Mouse (Mus musculus): Measurements from ENCODE around the gene AI661453. TPM values are rescaled to one million over a fixed set of nuclear protein-coding genes. Genes with fewer than 3 reads are reported as not detected.
A peak's percentile ranks its signal among the peaks of the same experiment; 100 is the strongest.

The AI661453 gene
- polyA plus RNA-seq, 1 experiment from 2014 or later = 2.8 TPM

- Histone ChIP-seq H3K4me1 (ENCODE audit: insufficient read depth, low read depth, low read length) (no peaks in the 10 kb centered on the region), H3K4me3 (ENCODE audit: low read depth, low read length) (no peak overlapping the region), H3K27ac (ENCODE audit: low read length) (no peak overlapping the region), H3K9ac (replicated peaks; ENCODE audit: low read depth) (no peak overlapping the region), H3K27me3 (replicated peaks; ENCODE audit: insufficient read depth, low read length) (no peaks in the 10 kb centered on the region), H3K9me3 (ENCODE audit: low read length) (no peaks in the 10 kb centered on the region), H3K36me3 (ENCODE audit: insufficient read depth, low read length) (no peaks in the 10 kb centered on the region), H3K4me2 (replicated peaks; ENCODE audit: low read depth, low read length) (no peak overlapping the region)
- 55% methylated on average over 7 of the region's 7 CpGs for WGBS
- DNase-seq (ENCODE audit: low spot score) = no peak
- no peak for ATAC-seq
- TF ChIP-seq EP300 (IDR thresholded peaks at IDR 0.05) = no peak
- no peak for TF ChIP-seq CTCF (IDR thresholded peaks at IDR 0.05)
These were observed 25.8 kb downstream of the AI661453 start for GRCm38 (mm10) chr17:47462209-47462608.

GRCm38 (mm10) chr17:47462728-47463388, 26.4 kb downstream of the AI661453 start:
- TF ChIP-seq CTCF (IDR thresholded peaks at IDR 0.05) (no peak), EP300 (IDR thresholded peaks at IDR 0.05) (no peak)
- H3K27me3 ChIP-seq (replicated peaks; ENCODE audit: insufficient read depth, low read length) = no peaks in the 10 kb centered on the region
- ATAC-seq = 0 out of 2 replicates have a peak, but pooled peaks have one; percentile 34
- no peak overlapping the region for H3K9ac ChIP-seq (replicated peaks; ENCODE audit: low read depth)
- WGBS = 32% methylated on average over 9 of the region's 9 CpGs
- H3K4me2 ChIP-seq (replicated peaks; ENCODE audit: low read depth, low read length) = no peak overlapping the region
- H3K4me1 ChIP-seq (ENCODE audit: insufficient read depth, low read depth, low read length) = no peaks in the 10 kb centered on the region
- H3K36me3 ChIP-seq (ENCODE audit: insufficient read depth, low read length) = no peaks in the 10 kb centered on the region
- DNase-seq (ENCODE audit: low spot score) = no peak
- H3K27ac ChIP-seq (ENCODE audit: low read length) = no peak overlapping the region
- H3K9me3 ChIP-seq (ENCODE audit: low read length) = no peaks in the 10 kb centered on the region
- H3K4me3 ChIP-seq (ENCODE audit: low read depth, low read length) = no peak overlapping the region

DNA sequence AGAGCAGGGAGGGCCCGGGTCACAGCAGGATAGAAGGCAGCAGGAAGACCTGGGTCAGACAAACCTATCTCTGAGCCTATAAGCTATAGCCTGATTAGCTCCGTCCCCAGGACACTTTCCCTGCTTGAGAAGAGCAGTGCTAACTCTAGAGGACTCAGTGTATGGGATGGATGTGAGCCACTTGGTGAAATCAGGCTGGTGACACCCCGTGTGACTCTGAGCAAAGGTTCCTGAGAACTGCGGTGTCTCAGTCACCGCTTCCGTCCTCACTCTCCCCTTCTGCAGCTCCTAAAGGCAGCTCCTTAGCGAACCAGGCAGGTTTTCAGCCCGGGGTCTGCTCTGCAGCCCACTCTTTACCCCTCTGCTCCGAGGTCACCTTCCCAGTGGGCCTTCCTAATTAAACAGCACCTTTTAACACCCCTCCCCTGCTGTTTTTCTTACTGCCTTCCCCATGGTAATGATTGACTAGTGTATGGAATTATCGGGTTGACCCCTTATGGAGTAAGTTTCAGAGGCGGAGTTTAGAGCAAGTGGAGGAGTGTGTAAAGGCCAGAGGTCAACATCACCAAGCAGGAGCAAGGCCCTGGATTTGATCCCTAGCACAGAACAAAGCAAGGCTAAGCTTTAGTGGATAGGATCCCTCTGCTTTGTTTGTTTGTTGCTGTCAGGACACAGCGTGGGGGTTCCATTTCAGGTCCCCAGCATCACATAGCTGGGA, 28.0 kb downstream of the AI661453 start:
- 45% methylated on average over 12 of the region's 12 CpGs for WGBS

GRCm38 (mm10) chr17:47465016-47465415, 28.6 kb downstream of the AI661453 start:
- no peaks in the 10 kb centered on the region for H3K36me3 ChIP-seq (ENCODE audit: insufficient read depth, low read length)
- no peaks in the 10 kb centered on the region; the same call in 1 of the 2 replicates for H3K4me1 ChIP-seq (ENCODE audit: insufficient read depth, low read depth, low read length)
- H3K4me2 ChIP-seq (replicated peaks; ENCODE audit: low read depth, low read length) = no peak overlapping the region
- 65% methylated on average over 11 of the region's 11 CpGs for WGBS
- ATAC-seq = no peak
- no peak overlapping the region; the same call in 1 of the 2 replicates for H3K9ac ChIP-seq (replicated peaks; ENCODE audit: low read depth)
- H3K27me3 ChIP-seq (replicated peaks; ENCODE audit: insufficient read depth, low read length) = no peaks in the 10 kb centered on the region
- no peak overlapping the region for H3K4me3 ChIP-seq (ENCODE audit: low read depth, low read length)
- DNase-seq (ENCODE audit: low spot score) = no peak
- TF ChIP-seq EP300 (IDR thresholded peaks at IDR 0.05) (no peak), CTCF (IDR thresholded peaks at IDR 0.05) (no peak)
- H3K9me3 ChIP-seq (ENCODE audit: low read length) = no peaks in the 10 kb centered on the region
- H3K27ac ChIP-seq (ENCODE audit: low read length) = no peak overlapping the region

More for the DNA sequence above, 28.0 kb downstream of the AI661453 start:
- no peak for TF ChIP-seq CTCF (IDR thresholded peaks at IDR 0.05)
- TF ChIP-seq EP300 (IDR thresholded peaks at IDR 0.05) = no peak
- no peak overlapping the region for H3K9ac ChIP-seq (replicated peaks; ENCODE audit: low read depth)
- no peak for DNase-seq (ENCODE audit: low spot score)
- H3K27me3 ChIP-seq (replicated peaks; ENCODE audit: insufficient read depth, low read length) = no peaks in the 10 kb centered on the region
- no peak overlapping the region for H3K4me2 ChIP-seq (replicated peaks; ENCODE audit: low read depth, low read length)
- H3K4me1 ChIP-seq (ENCODE audit: insufficient read depth, low read depth, low read length) = no peaks in the 10 kb centered on the region; the same call in 1 of the 2 replicates
- H3K36me3 ChIP-seq (ENCODE audit: insufficient read depth, low read length) = no peaks in the 10 kb centered on the region
- H3K27ac ChIP-seq (ENCODE audit: low read length) = no peak overlapping the region
- H3K9me3 ChIP-seq (ENCODE audit: low read length) = no peaks in the 10 kb centered on the region
- ATAC-seq = no peak
- no peak overlapping the region for H3K4me3 ChIP-seq (ENCODE audit: low read depth, low read length)

DNA sequence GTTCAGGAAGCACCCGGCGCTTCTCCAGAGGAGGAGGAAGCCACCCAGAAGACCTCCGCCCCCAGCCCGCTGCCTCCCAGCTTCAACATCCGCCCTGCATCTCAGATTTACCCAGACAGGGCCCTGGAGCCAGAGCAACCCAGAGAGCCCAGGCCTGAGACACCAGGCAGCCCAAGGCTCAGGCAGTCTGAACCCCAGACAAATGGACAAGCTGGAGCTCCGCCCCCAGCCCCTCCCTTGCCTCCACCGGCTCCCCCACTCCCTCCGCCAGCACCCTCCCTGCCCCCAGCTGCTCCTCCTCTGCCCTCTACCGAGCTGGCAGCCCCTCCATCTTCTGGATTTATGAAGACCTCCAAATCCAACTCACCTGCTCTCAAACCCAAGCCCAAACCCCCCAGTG, 29.9 kb downstream of the AI661453 start:
- Histone ChIP-seq H3K9ac (replicated peaks; ENCODE audit: low read depth) (no peak overlapping the region), H3K27me3 (replicated peaks; ENCODE audit: insufficient read depth, low read length) (no peaks in the 10 kb centered on the region), H3K36me3 (ENCODE audit: insufficient read depth, low read length) (no peaks in the 10 kb centered on the region), H3K4me1 (ENCODE audit: insufficient read depth, low read depth, low read length) (no peaks in the 10 kb centered on the region; the same call in 1 of the 2 replicates), H3K4me3 (ENCODE audit: low read depth, low read length) (no peak overlapping the region), H3K27ac (ENCODE audit: low read length) (no peak overlapping the region), H3K9me3 (ENCODE audit: low read length) (no peaks in the 10 kb centered on the region), H3K4me2 (replicated peaks; ENCODE audit: low read depth, low read length) (no peak overlapping the region)
- ATAC-seq (no peak), DNase-seq (ENCODE audit: low spot score) (no peak)
- no peak for TF ChIP-seq CTCF (IDR thresholded peaks at IDR 0.05)
- TF ChIP-seq EP300 (IDR thresholded peaks at IDR 0.05) = no peak
- 36% methylated on average over 8 of the region's 9 CpGs for WGBS

- Histone ChIP-seq H3K4me2 (replicated peaks; ENCODE audit: low read depth, low read length) (no peak overlapping the region), H3K27ac (ENCODE audit: low read length) (no peak overlapping the region), H3K9ac (replicated peaks; ENCODE audit: low read depth) (no peak overlapping the region), H3K9me3 (ENCODE audit: low read length) (no peaks in the 10 kb centered on the region), H3K27me3 (replicated peaks; ENCODE audit: insufficient read depth, low read length) (no peaks in the 10 kb centered on the region), H3K4me1 (ENCODE audit: insufficient read depth, low read depth, low read length) (no peaks in the 10 kb centered on the region; the same call in 1 of the 2 replicates), H3K4me3 (ENCODE audit: low read depth, low read length) (no peak overlapping the region), H3K36me3 (ENCODE audit: insufficient read depth, low read length) (no peaks in the 10 kb centered on the region)
- 81% methylated on average over 11 of the region's 11 CpGs for WGBS
- ATAC-seq (no peak), DNase-seq (ENCODE audit: low spot score) (no peak)
- no peak for TF ChIP-seq CTCF (IDR thresholded peaks at IDR 0.05)
- no peak for TF ChIP-seq EP300 (IDR thresholded peaks at IDR 0.05)
These were observed 31.2 kb downstream of the AI661453 start for GRCm38 (mm10) chr17:47467659-47468058.

All from lung, postnatal 0 days (tissue).